ENCODE assay signal across 8 mouse cellular contexts in genomic region chr17:31386766-31387275, GRCm38 (mm10). TPM values are rescaled to one million over a fixed set of nuclear protein-coding genes. Genes with fewer than 3 reads are reported as not detected.
DNase-seq lines count a peak whose midpoint lies in the region; ATAC-seq and TF ChIP-seq lines count a peak whose summit lies in the region.

No protein-coding gene starts in this region.

- no peaks in the 10 kb centered on the region for H3K9me3 ChIP-seq in kidney, postnatal 0 days (replicated peaks; ENCODE audit: low read length)
- H3K9me3 ChIP-seq in neural tube, embryonic 11.5 days (ENCODE audit: control insufficient read depth, low read length): no peaks in the 10 kb centered on the region

- H3K4me1 ChIP-seq in embryonic fibroblast, embryonic 13.5 days (ENCODE audit: control insufficient read depth, insufficient read depth, low read length): no peaks in the 10 kb centered on the region
- peaks cover 22% of the 10 kb centered on the region for H3K4me1 ChIP-seq in kidney, postnatal 0 days (replicated peaks; ENCODE audit: insufficient read depth, low read length)
- peaks cover 15% of the 10 kb centered on the region for H3K4me1 ChIP-seq in neural tube, embryonic 11.5 days (ENCODE audit: control insufficient read depth, insufficient read depth, low read length)

- no peak overlapping the region for H3K27ac ChIP-seq in embryonic fibroblast, embryonic 13.5 days (ENCODE audit: insufficient read depth, low read length)
- H3K27ac ChIP-seq in kidney, postnatal 0 days: peak overlapping the region; percentile 68; the same call in 1 of the 2 replicates
- no peak overlapping the region for H3K27ac ChIP-seq in neural tube, embryonic 11.5 days (ENCODE audit: low read depth, low read length)

- H3K9ac ChIP-seq in kidney, postnatal 0 days (ENCODE audit: low read depth, low read length): peak overlapping the region; percentile 79
- H3K9ac ChIP-seq in neural tube, embryonic 11.5 days (ENCODE audit: low read length): peak overlapping the region; percentile 83

- intact Hi-C loops in gastrocnemius, postnatal 14 days (cut with DNase I; ENCODE audit: low total_unique reads): loop anchor here (5.0 to 10.0 kb wide), 2 partner anchors 40 to 278 kb away; no protein-coding TSS in a partner anchor

- no peak for TF ChIP-seq CTCF in embryonic fibroblast, embryonic 13.5 days (IDR thresholded peaks at IDR 0.05; ENCODE audit: borderline replicate concordance, insufficient read depth, low read length)
- no peak for TF ChIP-seq CTCF in kidney, postnatal 0 days (IDR thresholded peaks at IDR 0.05; ENCODE audit: low read depth)

- 9% methylated on average over 7 of the region's 7 CpGs for WGBS in kidney, postnatal 0 days
- WGBS in neural tube, embryonic 11.5 days: 10% methylated on average over 7 of the region's 7 CpGs

- ATAC-seq in kidney, postnatal 0 days (replicated peaks; ENCODE audit: low FRiP score, low read depth): peak; percentile 65; the same call in 1 of the 2 replicates
- ATAC-seq in neural tube, embryonic 11.5 days (ENCODE audit: insufficient read depth, low FRiP score, low TSS enrichment): no peak; the same call in 1 of the 2 replicates

- peak; percentile 49 for DNase-seq in kidney, adult 11 months
- DNase-seq in kidney, adult 8-10 months: no peak
- DNase-seq in kidney, postnatal 0 days (ENCODE audit: low spot score): peak; percentile 36
- no peak for DNase-seq in neural tube, embryonic 11.5 days (ENCODE audit: low spot score)
- no peak for DNase-seq in gastrocnemius, postnatal 14 days
- no peak for DNase-seq in ovary, adult 18-20 months (ENCODE audit: low spot score)
- no peak for DNase-seq in thymus, postnatal 0 days (ENCODE audit: low spot score)

- H3K36me3 ChIP-seq in kidney, postnatal 0 days (ENCODE audit: insufficient read depth, low read length): no peaks in the 10 kb centered on the region
- no peaks in the 10 kb centered on the region for H3K36me3 ChIP-seq in neural tube, embryonic 11.5 days (ENCODE audit: control insufficient read depth, insufficient read depth, low read length)

- H3K27me3 ChIP-seq in kidney, postnatal 0 days (ENCODE audit: insufficient read depth, low read length): no peaks in the 10 kb centered on the region
- no peaks in the 10 kb centered on the region for H3K27me3 ChIP-seq in neural tube, embryonic 11.5 days (ENCODE audit: control insufficient read depth, insufficient read depth, low read length)

- H3K4me2 ChIP-seq in kidney, postnatal 0 days (ENCODE audit: low read length): peak overlapping the region; percentile 97
- H3K4me2 ChIP-seq in neural tube, embryonic 11.5 days (ENCODE audit: low read depth): peak overlapping the region; percentile 92

- no peak for TF ChIP-seq POLR2A in embryonic fibroblast, embryonic 13.5 days (IDR thresholded peaks at IDR 0.05; ENCODE audit: low read depth, low read length)

- H3K4me3 ChIP-seq in embryonic fibroblast, embryonic 13.5 days (ENCODE audit: insufficient read depth, low read length): peak overlapping the region; percentile 61
- H3K4me3 ChIP-seq in kidney, postnatal 0 days (replicated peaks; ENCODE audit: low read depth, low read length): peak overlapping the region; percentile 69
- peak overlapping the region; percentile 78 for H3K4me3 ChIP-seq in neural tube, embryonic 11.5 days (ENCODE audit: low read depth, low read length)

RNA-seq across cellular contexts. Expression of gene Pde9a, which starts 0.8 kb away (rescaled TPM):
- polyA plus RNA-seq in embryonic fibroblast, embryonic 13.5 days (2011; ENCODE audit: insufficient read length, low read depth, missing spikeins): 0.97 and 3.4 TPM in 2 replicates
- 31.9 and 36.8 TPM in 2 replicates for polyA plus RNA-seq in kidney, postnatal 0 days (2015; fragmentation: Nextera tagmentation; extraction: Ambion mirVana)
- 34.5 and 35.5 TPM in 2 replicates for polyA plus RNA-seq in neural tube, embryonic 11.5 days (2014; fragmentation: Nextera tagmentation; extraction: Ambion mirVana)
- 1 to 10 TPM; 4.5 to 6.5 TPM for total RNA-seq in gastrocnemius, postnatal 14 days (2021)
- 1.4 and 1.6 TPM in 2 replicates for polyA plus RNA-seq in thymus, postnatal 0 days (2015; fragmentation: Nextera tagmentation; extraction: Ambion mirVana)

Comparison
In these comparisons a context has a peak if more than half of its experiments do, and no peak if none do; other contexts are left out.
1. DNase-seq: peak in kidney, adult 11 months (single experiment) and kidney, postnatal 0 days (single experiment); none in kidney, adult 8-10 months (0 of 2), neural tube, embryonic 11.5 days (single experiment), gastrocnemius, postnatal 14 days (single experiment), ovary, adult 18-20 months (single experiment) and thymus, postnatal 0 days (single experiment).
2. Peak in every context shown above with its lines, with median percentiles within 50 percentile points of each other: H3K4me3 ChIP-seq.